Mouse (Mus musculus) lung, postnatal 0 days (tissue): ENCODE data around the gene Il9r.

Experiments used
- CTCF ChIP-seq: IDR thresholded peaks from 2 replicates; pipeline ENCODE4 v1.5.1; 2016; ENCODE audit warnings: antibody characterized with exemption, mild to moderate bottlenecking
- EP300 ChIP-seq: IDR thresholded peaks from 2 replicates; pipeline ENCODE4 v1.6.1; 2016; ENCODE audit warnings: antibody characterized with exemption, mild to moderate bottlenecking, control low read depth

- TF ChIP-seq EP300 = no peak
- TF ChIP-seq CTCF = no peak
Observed at GRCm38 (mm10) chr11:32244617-32245016, 44.5 kb upstream of the Il9r start.
